Mouse (Mus musculus): ENCODE data around the gene Rgp1. TPM values are rescaled to one million over a fixed set of nuclear protein-coding genes. Genes with fewer than 3 reads are reported as not detected.
"Not testable (repeated sequence)": the region's sequence is repeated elsewhere in the genome, so short reads cannot be mapped to it uniquely, and the experiment has no call there.

The Rgp1 gene
- polyA plus RNA-seq, 2 experiments, result 33.3 to 81.9 TPM

DNA sequence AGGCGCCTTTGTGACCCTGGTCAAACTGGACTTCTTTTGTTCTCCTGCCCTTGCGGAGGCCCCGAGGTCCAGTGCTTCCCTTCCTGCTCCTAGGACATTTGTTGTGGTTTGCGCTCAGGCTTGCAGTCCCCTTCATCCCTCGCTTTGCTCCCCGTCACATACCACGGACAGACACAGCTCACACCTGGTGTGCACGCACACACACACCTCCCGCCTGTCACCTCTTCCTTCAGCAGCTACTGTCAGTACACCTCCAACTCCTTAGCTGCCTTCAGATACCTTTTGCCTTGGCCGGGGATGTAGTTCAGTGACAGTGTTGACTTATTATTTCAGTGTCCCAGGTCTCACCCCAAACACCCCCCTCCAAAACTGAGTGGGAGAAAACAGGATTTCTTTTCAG, 7.2 kb downstream of the Rgp1 start:
- Histone ChIP-seq H3K4me2 (replicated peaks; ENCODE audit: low read depth, low read length, severe bottlenecking) (no peak overlapping the region), H3K36me3 (ENCODE audit: control insufficient read depth, insufficient read depth, low read length) (peaks cover 38% of the 10 kb centered on the region), H3K27ac (replicated peaks; ENCODE audit: low read depth, low read length) (no peak overlapping the region), H3K9me3 (ENCODE audit: control insufficient read depth, low read length) (no peaks in the 10 kb centered on the region), H3K4me3 (replicated peaks; ENCODE audit: low read length) (no peak overlapping the region), H3K9ac (ENCODE audit: low read depth, low read length, severe bottlenecking) (no peak overlapping the region), H3K4me1 (ENCODE audit: control insufficient read depth, insufficient read depth, low read length) (peaks cover 4% of the 10 kb centered on the region; the same call in 1 of the 2 replicates), H3K27me3 (ENCODE audit: control insufficient read depth, insufficient read depth, low read length) (no peaks in the 10 kb centered on the region)
- WGBS, result 59% methylated on average over 9 of the region's 10 CpGs
- no peak for DNase-seq (ENCODE audit: low spot score)
- no peak for ATAC-seq (ENCODE audit: low FRiP score, low read depth)
- no peak for TF ChIP-seq POLR2A (IDR thresholded peaks at IDR 0.05; ENCODE audit: borderline replicate concordance, extremely low read depth, insufficient read depth, insufficient read length)

DNA sequence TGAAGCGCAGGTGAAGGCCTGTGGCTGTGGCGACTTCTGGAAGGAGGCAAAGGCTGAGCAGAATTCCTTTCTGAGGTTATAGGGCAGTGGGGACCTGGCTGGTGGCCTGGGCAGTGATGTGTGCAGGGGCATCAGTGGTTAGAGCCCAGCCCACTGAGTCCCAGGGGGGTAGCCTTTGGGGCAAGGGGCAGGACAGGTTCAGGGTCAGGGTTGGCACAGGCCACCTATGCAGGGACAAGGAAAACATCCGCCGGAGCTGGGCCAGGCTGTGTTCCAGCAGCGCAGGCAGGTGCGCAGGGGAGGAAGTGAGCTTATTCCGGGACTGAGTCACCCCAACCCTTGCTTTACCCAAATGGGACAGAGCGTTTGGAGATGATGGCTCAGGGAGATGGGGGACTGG, 7.9 kb downstream of the Rgp1 start:
- no peak for DNase-seq (ENCODE audit: low spot score)
- Histone ChIP-seq H3K4me3 (replicated peaks; ENCODE audit: low read length) (no peak overlapping the region), H3K36me3 (ENCODE audit: control insufficient read depth, insufficient read depth, low read length) (peaks cover 31% of the 10 kb centered on the region), H3K4me1 (ENCODE audit: control insufficient read depth, insufficient read depth, low read length) (peaks cover 4% of the 10 kb centered on the region; the same call in 1 of the 2 replicates), H3K27me3 (ENCODE audit: control insufficient read depth, insufficient read depth, low read length) (no peaks in the 10 kb centered on the region), H3K9ac (ENCODE audit: low read depth, low read length, severe bottlenecking) (no peak overlapping the region), H3K9me3 (ENCODE audit: control insufficient read depth, low read length) (no peaks in the 10 kb centered on the region), H3K4me2 (replicated peaks; ENCODE audit: low read depth, low read length, severe bottlenecking) (no peak overlapping the region), H3K27ac (replicated peaks; ENCODE audit: low read depth, low read length) (no peak overlapping the region)
- WGBS, result 76% methylated on average over 8 of the region's 8 CpGs
- no peak for TF ChIP-seq POLR2A (IDR thresholded peaks at IDR 0.05; ENCODE audit: borderline replicate concordance, extremely low read depth, insufficient read depth, insufficient read length)
- ATAC-seq (ENCODE audit: low FRiP score, low read depth), result no peak

DNA sequence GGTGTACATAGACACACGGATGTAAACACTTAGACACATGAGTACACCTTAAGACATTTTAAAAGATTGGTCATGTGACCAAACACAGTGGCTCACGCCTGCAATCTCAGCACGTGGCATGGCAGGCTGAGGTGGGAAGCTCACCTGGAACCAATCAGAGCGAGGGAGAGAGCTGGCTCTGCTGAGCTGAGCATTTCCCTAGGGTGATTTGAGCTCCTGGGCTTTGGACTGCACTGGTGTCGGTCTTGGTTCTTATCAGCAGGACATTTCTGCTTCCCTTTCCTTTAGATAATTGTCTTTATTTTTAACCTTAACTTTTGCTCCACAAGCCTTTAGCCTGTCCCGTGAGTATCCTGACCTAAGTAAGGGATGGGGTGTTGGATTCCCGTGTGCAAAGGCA, 9.2 kb downstream of the Rgp1 start:
- peaks cover 4% of the 10 kb centered on the region; the same call in 1 of the 2 replicates for H3K4me1 ChIP-seq (ENCODE audit: control insufficient read depth, insufficient read depth, low read length)
- no peak overlapping the region for H3K27ac ChIP-seq (replicated peaks; ENCODE audit: low read depth, low read length)
- no peak for TF ChIP-seq POLR2A (IDR thresholded peaks at IDR 0.05; ENCODE audit: borderline replicate concordance, extremely low read depth, insufficient read depth, insufficient read length)
- ATAC-seq (ENCODE audit: low FRiP score, low read depth), result no peak
- WGBS, result 37% methylated on average over 7 of the region's 7 CpGs
- H3K9ac ChIP-seq (ENCODE audit: low read depth, low read length, severe bottlenecking), result no peak overlapping the region
- no peaks in the 10 kb centered on the region for H3K9me3 ChIP-seq (ENCODE audit: control insufficient read depth, low read length)
- H3K27me3 ChIP-seq (ENCODE audit: control insufficient read depth, insufficient read depth, low read length), result no peaks in the 10 kb centered on the region
- DNase-seq (ENCODE audit: low spot score), result no peak
- H3K4me3 ChIP-seq (replicated peaks; ENCODE audit: low read length), result no peak overlapping the region
- no peak overlapping the region for H3K4me2 ChIP-seq (replicated peaks; ENCODE audit: low read depth, low read length, severe bottlenecking)
- H3K36me3 ChIP-seq (ENCODE audit: control insufficient read depth, insufficient read depth, low read length), result peaks cover 19% of the 10 kb centered on the region

DNA sequence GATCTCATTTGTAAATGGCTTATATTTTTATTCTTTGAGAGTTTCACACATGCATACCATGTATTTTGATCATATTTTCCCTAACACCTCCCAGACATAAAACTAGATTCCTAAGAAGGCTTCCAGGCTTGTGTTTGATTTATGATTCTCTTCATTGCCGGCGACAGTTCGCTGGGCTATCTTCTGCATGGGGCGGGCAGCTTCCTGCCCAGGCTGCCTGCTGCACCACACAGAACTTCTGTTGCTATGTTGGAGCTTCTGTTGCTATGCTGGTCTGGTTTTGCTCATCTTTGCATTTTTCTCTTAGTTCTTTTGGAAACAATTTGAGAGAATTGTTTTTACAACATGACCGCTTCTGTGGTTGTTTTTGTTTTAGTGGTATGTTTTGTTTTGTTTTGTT, 13.0 kb downstream of the Rgp1 start:
- no peaks in the 10 kb centered on the region for H3K27me3 ChIP-seq (ENCODE audit: control insufficient read depth, insufficient read depth, low read length)
- 66% methylated on average over 5 of the region's 5 CpGs for WGBS
- no peak overlapping the region for H3K4me3 ChIP-seq (replicated peaks; ENCODE audit: low read length)
- ATAC-seq (ENCODE audit: low FRiP score, low read depth) (no peak), DNase-seq (ENCODE audit: low spot score) (no peak)
- peaks cover 4% of the 10 kb centered on the region; the same call in 1 of the 2 replicates for H3K4me1 ChIP-seq (ENCODE audit: control insufficient read depth, insufficient read depth, low read length)
- H3K4me2 ChIP-seq (replicated peaks; ENCODE audit: low read depth, low read length, severe bottlenecking), result no peak overlapping the region
- H3K36me3 ChIP-seq (ENCODE audit: control insufficient read depth, insufficient read depth, low read length), result no peaks in the 10 kb centered on the region
- no peak for TF ChIP-seq POLR2A (IDR thresholded peaks at IDR 0.05; ENCODE audit: borderline replicate concordance, extremely low read depth, insufficient read depth, insufficient read length)
- no peak overlapping the region for H3K9ac ChIP-seq (ENCODE audit: low read depth, low read length, severe bottlenecking)
- H3K27ac ChIP-seq (replicated peaks; ENCODE audit: low read depth, low read length), result no peak overlapping the region
- no peaks in the 10 kb centered on the region for H3K9me3 ChIP-seq (ENCODE audit: control insufficient read depth, low read length)

DNA sequence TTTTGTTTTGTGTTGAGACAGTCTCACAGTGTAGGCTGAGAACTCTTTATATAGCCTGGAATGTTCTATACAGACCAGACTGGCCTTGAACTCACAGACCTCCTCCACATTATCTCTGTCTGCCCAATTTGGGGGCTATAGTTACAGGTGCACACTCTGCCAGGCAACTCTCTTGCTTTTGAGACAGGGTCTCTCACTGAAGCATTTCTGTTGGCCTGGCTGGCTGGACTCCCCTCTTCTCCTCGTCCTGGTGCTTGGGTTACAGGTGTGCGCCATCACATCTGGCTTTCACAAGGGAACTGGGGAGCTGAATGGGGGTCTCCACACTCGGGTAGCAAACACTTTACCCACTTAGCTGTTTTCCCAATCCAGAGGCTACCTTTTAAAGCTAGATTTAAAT, 13.4 kb downstream of the Rgp1 start:
- 59% methylated on average over 3 of the region's 3 CpGs for WGBS
- TF ChIP-seq POLR2A (IDR thresholded peaks at IDR 0.05; ENCODE audit: borderline replicate concordance, extremely low read depth, insufficient read depth, insufficient read length), result no peak

GRCm38 (mm10) chr4:43593453-43593852, 14.9 kb downstream of the Rgp1 start:
- no peak overlapping the region for H3K9ac ChIP-seq (ENCODE audit: low read depth, low read length, severe bottlenecking)
- H3K4me1 ChIP-seq (ENCODE audit: control insufficient read depth, insufficient read depth, low read length), result no peaks in the 10 kb centered on the region
- no peaks in the 10 kb centered on the region for H3K36me3 ChIP-seq (ENCODE audit: control insufficient read depth, insufficient read depth, low read length)
- no peak overlapping the region for H3K27ac ChIP-seq (replicated peaks; ENCODE audit: low read depth, low read length)
- no peak for TF ChIP-seq POLR2A (IDR thresholded peaks at IDR 0.05; ENCODE audit: borderline replicate concordance, extremely low read depth, insufficient read depth, insufficient read length)
- H3K4me3 ChIP-seq (replicated peaks; ENCODE audit: low read length), result no peak overlapping the region
- H3K9me3 ChIP-seq (ENCODE audit: control insufficient read depth, low read length), result no peaks in the 10 kb centered on the region
- 43% methylated on average over 3 of the region's 3 CpGs for WGBS
- no peaks in the 10 kb centered on the region for H3K27me3 ChIP-seq (ENCODE audit: control insufficient read depth, insufficient read depth, low read length)
- no peak overlapping the region for H3K4me2 ChIP-seq (replicated peaks; ENCODE audit: low read depth, low read length, severe bottlenecking)
- no peak for DNase-seq (ENCODE audit: low spot score)
- no peak for ATAC-seq (ENCODE audit: low FRiP score, low read depth)

More for the DNA sequence above, 13.4 kb downstream of the Rgp1 start:
- no peak overlapping the region for H3K27ac ChIP-seq (replicated peaks; ENCODE audit: low read depth, low read length)
- no peak for ATAC-seq (ENCODE audit: low FRiP score, low read depth)
- H3K4me1 ChIP-seq (ENCODE audit: control insufficient read depth, insufficient read depth, low read length), result peaks cover 4% of the 10 kb centered on the region; the same call in 1 of the 2 replicates
- DNase-seq (ENCODE audit: low spot score), result no peak
- no peaks in the 10 kb centered on the region for H3K27me3 ChIP-seq (ENCODE audit: control insufficient read depth, insufficient read depth, low read length)
- no peak overlapping the region for H3K9ac ChIP-seq (ENCODE audit: low read depth, low read length, severe bottlenecking)
- no peak overlapping the region for H3K4me3 ChIP-seq (replicated peaks; ENCODE audit: low read length)
- no peaks in the 10 kb centered on the region for H3K9me3 ChIP-seq (ENCODE audit: control insufficient read depth, low read length)
- H3K4me2 ChIP-seq (replicated peaks; ENCODE audit: low read depth, low read length, severe bottlenecking), result no peak overlapping the region
- no peaks in the 10 kb centered on the region for H3K36me3 ChIP-seq (ENCODE audit: control insufficient read depth, insufficient read depth, low read length)

DNA sequence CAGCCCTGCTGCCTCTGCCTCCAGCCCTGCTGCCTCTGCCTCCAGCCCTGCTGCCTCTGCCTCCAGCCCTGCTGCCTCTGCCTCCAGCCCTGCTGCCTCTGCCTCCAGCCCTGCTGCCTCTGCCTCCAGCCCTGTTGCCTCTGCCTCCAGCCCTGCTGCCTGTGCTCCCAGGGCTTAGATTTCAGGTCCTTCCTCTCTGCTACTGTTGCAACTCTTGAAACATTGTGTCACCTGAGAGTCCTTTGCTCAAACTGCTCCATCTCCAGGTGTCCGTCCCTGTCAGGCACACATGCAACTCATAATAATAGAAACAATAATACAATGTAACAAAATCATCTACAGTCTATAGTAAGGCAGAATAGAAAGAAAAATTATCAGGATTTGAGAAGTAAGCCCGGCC, 18.1 kb downstream of the Rgp1 start:
- H3K27me3 ChIP-seq (ENCODE audit: control insufficient read depth, insufficient read depth, low read length); H3K4me1 ChIP-seq (ENCODE audit: control insufficient read depth, insufficient read depth, low read length); DNase-seq (ENCODE audit: low spot score); H3K9ac ChIP-seq (ENCODE audit: low read depth, low read length, severe bottlenecking); H3K9me3 ChIP-seq (ENCODE audit: control insufficient read depth, low read length); H3K36me3 ChIP-seq (ENCODE audit: control insufficient read depth, insufficient read depth, low read length); H3K4me3 ChIP-seq (replicated peaks; ENCODE audit: low read length); ATAC-seq (ENCODE audit: low FRiP score, low read depth); H3K4me2 ChIP-seq (replicated peaks; ENCODE audit: low read depth, low read length, severe bottlenecking); H3K27ac ChIP-seq (replicated peaks; ENCODE audit: low read depth, low read length): not testable (repeated sequence)
- WGBS, result 83% methylated on average over 2 of the region's 2 CpGs
